Mouse (Mus musculus) ovary, adult 18-20 months (tissue): ENCODE measurements around the gene Rai14.

Source experiments
- DNase-seq: peaks from one replicate; pipeline ENCODE4 v3.0.0; 2022; ENCODE audit warnings: low spot score, mixed read lengths

The Rai14 gene

GRCm38 (mm10) chr15:10689304-10689703, 25.1 kb downstream of the Rai14 start:
- DNase-seq = no peak

GRCm38 (mm10) chr15:10688686-10689085, 25.7 kb downstream of the Rai14 start:
- DNase-seq = no peak

DNA sequence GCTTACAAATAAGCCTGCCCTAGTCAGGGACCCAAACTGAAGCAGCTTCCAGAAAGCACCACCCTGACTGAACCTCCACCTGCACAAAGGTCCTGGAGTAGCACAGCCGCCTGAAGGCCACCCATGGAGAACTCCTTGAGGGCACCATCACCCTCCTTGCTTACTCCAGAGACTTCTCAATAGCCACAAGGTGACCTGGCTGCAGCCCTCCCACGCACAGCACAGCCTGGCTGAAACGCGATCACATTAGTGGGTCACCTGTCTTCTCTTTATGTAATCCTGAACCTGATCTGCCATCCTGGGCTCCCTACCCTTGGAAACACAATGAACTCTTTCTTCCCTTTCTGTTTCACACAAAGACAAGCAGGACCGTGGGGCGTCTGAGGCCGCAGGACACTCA, 27.1 kb downstream of the Rai14 start:
- DNase-seq = no peak

GRCm38 (mm10) chr15:10685692-10686430, 28.6 kb downstream of the Rai14 start:
- peak; percentile 47 for DNase-seq

GRCm38 (mm10) chr15:10683687-10684203, 30.7 kb downstream of the Rai14 start:
- DNase-seq = no peak

DNA sequence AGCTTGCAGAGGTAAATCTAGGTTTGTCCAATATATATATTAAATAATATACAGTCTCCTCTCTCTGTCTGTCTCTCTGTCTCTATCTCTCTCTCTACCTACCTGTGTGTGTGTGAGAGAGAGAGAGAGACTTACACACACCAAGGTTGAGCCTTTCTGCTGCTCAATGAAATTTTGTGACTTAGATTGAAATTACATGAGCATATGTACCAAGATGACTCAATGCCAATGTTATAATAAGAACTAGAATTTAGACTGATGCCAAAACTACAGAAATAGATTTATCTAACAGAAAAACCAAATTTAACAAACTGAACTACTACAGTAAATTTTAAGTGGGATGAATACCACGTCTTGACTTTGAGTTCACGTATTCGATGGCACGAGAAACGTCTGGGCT, 33.9 kb downstream of the Rai14 start:
- DNase-seq = no peak

DNA sequence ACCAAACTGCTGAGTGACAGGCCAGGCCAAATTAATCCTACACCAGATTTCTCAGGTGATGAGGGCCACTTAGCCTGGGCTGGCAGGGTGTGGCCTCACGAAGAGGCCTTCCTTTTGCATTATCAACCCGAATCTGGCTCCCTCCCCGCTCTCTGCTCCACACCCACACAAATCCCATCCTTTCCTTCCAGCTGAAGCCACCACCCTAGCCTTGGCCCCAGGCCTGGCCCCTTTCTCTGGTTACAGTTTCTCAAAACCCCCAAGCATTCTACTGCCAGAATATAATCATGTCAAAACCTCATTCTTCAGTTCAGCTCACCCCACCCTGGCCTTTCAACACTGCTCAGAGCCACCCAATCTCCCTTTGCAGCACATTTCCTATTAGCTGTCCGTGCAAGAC, 34.9 kb downstream of the Rai14 start:
- no peak for DNase-seq

DNA sequence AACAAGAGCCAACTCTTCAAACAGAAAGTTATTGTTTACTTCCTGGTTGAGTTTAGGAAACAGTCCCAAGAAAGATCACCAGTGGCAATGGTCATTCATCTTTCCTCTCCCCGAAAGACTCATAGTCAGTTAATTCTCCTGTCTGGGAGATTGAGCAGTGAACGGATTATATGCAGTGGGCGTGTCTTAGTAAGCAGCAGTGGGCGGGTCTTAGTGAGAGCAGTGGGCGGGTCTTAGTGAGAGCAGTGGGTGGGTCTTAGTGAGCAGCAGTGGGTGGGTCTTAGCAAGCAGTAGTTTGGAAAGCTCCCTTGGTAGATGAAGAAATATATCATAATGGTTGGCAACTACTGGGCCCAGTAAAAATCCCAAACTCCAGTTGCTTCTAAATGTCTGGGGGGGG, 38.6 kb downstream of the Rai14 start:
- no peak for DNase-seq

- no peak for DNase-seq
These were observed 41.5 kb downstream of the Rai14 start for GRCm38 (mm10) chr15:10672880-10673279.

DNA sequence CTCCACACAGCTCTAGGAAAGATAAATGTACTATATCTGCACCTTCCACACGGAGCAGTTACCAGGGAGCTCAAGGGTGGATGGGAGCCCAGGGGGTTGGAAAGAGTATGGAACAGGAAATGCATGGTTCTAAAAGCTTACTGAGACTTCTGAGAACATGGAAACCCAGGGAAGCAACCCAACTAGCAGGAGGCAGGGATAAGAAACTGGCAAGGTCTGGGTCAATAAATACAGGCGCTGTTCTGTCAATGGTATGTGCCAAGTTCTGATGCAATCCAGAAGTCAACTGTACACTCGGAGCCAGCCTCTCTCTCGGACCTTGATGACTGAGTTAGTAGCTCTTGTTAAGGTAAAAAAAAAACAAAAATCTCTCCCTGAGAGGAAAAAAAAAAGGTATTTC, 42.6 kb downstream of the Rai14 start:
- no peak for DNase-seq

DNA sequence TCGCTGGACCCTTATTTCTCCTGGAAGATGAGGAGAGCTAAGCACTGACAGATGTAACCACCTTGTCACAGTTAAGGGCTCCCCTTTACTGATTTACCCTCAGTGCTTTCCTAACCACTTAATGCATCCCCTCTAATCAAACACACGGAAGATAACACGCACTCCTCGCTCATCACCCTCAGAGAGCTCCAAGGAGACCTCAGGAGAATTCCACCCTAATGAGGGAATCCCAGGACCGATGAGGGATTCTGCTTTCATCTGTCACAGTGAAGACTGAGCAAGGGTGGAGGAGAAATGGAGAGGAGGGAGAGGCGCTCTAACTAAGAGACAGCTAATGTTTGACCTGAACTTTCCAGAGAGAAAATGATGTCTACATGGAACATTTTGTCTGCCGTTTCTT, 44.3 kb downstream of the Rai14 start:
- no peak for DNase-seq

DNA sequence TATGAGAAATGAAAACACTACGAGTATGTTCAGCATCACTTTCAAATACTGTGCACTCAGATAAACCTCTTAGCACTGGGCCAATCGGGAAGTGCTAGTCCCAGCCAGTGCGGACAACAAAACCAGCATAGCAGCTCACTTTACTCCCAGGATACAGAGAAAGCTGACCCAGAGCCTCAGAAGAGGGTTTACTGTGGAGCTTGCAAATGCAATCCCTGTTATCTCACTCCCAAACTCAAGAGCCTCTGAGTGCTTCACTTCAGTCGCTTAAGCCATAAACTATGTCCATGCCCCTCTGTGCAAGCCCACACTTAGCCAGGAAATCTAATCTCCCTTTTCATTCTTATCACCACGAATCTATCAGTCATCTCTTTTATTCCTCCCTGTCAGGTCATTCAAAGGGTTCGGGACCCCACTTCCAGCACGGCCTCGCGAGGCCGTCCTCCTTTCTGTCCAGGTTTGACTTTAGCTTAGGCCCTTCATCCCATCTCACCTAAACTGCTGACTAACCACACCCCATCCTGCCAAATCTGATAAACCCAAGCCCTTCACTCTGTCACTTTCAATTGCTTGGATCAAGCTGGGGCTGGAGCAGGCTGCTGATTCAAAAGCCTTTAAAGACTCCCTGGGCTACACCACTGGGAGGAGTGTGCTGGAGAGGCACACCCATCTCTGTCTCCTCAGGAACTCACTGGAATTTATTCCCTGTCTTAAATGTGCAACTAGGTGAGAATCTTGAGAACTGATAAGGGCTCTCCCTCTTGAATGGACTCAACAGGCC, 46.1 kb downstream of the Rai14 start:
- DNase-seq = no peak

- DNase-seq = no peak
These were observed 48.6 kb downstream of the Rai14 start for GRCm38 (mm10) chr15:10665816-10666215.

DNA sequence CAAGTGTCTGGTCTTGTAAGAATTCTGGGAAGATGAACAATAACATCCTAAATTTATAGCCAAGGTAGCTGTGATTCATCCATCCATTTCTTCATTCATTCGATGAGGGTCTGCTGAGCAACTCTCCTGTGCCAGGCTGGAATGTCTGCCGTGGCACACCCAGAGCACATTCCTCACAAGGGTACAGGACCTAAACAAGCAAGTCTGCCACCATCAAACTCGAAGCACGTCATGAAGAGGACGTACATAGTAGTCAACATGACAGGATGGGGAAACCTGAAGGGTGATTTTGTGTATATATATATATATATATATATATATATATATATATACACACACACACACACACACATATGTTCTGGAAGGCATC, 49.9 kb downstream of the Rai14 start:
- DNase-seq = no peak

DNA sequence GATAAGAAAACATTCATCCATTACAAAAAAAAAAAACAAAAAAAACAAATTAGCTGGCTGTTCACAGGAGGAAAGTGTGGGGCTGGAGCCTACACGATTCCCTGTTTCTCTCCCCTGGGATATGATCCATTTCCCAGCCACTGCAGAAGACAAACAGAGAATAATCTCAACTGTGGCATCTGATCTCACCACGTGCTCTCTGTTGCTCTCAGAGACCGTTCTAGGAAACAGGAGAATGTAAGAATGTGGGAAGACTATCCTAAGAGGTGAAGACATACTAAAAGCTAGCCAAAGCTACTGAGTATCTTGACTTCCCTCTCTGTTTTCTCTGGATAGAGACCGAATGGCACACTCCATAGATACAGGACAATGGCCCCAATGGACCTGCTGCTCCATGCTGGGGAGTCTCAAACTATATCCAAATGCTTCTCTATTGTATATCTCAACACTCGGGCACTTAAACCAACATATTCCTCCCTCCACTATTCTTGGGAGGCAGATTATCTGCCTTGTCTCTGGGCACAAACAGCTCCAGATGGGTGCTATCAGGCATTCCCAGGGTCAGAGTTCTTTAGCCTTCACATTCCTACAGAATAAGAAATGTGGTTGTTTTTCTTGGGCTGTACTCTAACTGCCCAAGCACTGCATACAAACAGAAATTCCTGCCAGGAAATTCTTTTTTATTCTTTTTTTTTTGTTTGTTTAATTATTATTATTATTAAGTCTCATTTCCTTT, 50.5 kb downstream of the Rai14 start:
- peak; percentile 48 for DNase-seq

DNA sequence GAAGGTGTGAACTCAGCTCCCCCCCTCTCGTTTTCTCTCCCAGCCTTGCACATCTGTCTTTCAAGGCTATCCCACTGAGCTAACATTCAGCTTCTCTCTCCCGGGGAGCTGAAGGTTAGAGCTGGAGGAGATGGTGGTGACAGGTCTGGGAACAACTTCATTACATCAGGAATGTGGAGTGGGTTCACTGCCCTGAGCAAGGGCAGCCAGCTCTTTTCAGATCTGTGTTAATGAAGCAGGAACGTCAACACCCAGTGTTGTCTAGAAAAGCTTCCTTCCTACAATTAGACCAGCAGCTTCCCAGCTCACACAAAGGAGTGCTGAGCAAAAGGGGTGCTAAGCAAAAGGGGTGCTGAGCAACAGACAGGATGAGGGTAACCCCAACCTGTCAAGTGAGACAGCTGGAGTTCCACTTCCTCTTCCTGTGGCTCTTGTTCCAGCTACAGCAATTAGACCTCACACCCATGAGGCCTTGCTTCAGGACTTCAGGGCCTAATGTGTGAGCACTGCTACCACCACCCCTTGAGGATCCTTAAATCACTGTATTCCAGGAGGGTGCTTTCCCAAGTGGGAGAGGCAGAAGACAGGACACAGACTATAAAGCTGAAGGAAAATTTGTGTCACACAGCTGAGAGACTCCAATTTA, 52.3 kb downstream of the Rai14 start:
- no peak for DNase-seq

- DNase-seq = no peak
These were observed 55.6 kb downstream of the Rai14 start for GRCm38 (mm10) chr15:10658803-10659202.

DNA sequence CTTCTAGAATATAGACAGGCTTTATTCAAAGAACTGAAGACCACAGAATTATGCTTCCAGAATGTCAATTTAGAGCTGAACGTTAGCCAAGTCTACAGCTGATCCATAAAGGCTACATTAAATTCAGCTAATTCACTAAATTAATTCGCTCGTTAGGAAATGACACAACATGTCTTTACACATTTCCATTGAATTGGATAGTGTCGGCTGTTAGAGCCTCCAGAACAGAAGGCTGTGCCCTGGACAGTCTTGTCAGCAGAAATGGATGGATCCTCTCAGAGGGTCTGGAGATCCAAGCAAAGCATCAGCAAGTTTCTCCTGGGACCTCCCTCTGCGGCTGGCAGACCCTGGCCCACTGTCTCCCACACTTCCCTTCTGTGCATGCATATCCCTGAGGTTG, 58.3 kb downstream of the Rai14 start:
- DNase-seq = no peak

- DNase-seq = no peak
These were observed 59.1 kb downstream of the Rai14 start for GRCm38 (mm10) chr15:10655151-10655905.

GRCm38 (mm10) chr15:10654696-10655095, 59.7 kb downstream of the Rai14 start:
- DNase-seq = no peak

DNA sequence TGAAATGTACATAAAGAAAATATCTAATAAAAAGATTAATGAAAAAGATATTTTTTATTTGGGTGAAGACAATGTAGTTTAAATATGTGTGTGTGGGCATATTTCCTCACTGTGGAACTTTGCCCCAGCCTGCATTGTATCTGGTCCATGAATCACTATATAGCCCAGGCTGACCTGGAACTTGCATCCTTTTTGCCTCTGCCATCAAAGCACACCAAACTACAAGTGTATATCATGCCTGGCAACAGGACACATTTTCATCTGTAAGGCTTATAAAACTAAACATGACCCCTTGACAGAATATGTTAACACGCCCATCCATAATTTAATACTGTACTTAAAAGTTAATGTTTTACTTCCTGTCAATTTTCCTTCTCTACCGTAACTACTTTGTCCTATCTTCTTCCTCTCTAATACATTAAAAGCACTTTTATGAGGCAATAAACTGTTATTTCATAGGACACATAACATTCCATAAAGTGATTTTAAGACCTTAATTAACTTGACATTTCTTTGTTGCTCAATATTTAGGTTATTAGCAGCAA, 61.4 kb downstream of the Rai14 start:
- DNase-seq = no peak
